Mouse (Mus musculus) G1E (cell line): ENCODE data around the gene Cdh13.

Source experiments
- CTCF ChIP-seq: IDR thresholded peaks from 2 replicates; pipeline ENCODE4 v1.5.1; 2012; ENCODE audit warnings: low read depth, low read length, inconsistent platforms, mixed read lengths
- GATA1 ChIP-seq: IDR thresholded peaks from 2 replicates; pipeline ENCODE4 v1.6.1; 2012; ENCODE audit warnings: borderline replicate concordance, low read length, inconsistent platforms, mixed read lengths

- TF ChIP-seq CTCF (no peak), GATA1 (no peak)
Measured at GRCm38 (mm10) chr8:118676233-118676632, 392.7 kb downstream of the Cdh13 start.
